Mouse (Mus musculus) bone marrow macrophage, adult 2 months (primary cell): Measurements from ENCODE around the gene Lenep.

Source experiments
- CTCF ChIP-seq: IDR thresholded peaks from 2 replicates; pipeline ENCODE4 v1.5.1; 2012; ENCODE audit warnings: low read depth, mild to moderate bottlenecking, low read length, moderate library complexity
- POLR2A ChIP-seq: IDR thresholded peaks from 2 replicates; pipeline ENCODE4 v1.6.1; 2012; ENCODE audit warnings: mild to moderate bottlenecking, low read depth, low read length, borderline replicate concordance

DNA sequence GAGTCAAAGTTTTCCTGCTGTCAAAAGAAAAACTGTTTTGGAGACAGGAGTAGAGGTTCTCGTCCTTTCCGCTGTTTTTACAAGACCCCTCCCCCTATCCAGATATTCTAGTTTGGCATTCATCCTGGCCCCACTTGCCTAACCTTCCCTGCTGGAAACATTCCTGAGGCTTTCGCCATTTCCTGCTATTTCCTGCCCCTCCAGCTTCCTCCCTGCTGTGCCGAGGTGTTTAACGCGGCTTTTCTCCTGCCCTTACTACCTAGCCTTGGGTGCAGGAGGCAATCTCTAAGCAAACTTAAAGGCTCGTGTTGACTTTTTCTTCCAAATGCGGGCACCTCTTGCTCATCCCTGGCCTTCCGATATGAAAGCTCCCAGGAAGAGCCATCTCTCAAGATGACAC, 17.0 kb upstream of the Lenep start:
- TF ChIP-seq POLR2A (no peak), CTCF (no peak)
